Mouse (Mus musculus) midbrain, embryonic 15.5 days (tissue): ENCODE measurements at regions not wholly inside any gene's neighbourhood (a gene's known extent, or its start where the extent isn't known, plus 50 kb on each side); places are given as distances from the start of the nearest gene placed in this dataset.

Experiments
- ATAC-seq: fragments of 200-750 bp; cut with Nextera tagmentation; replicated peaks from 2 replicates; pipeline ENCODE4 v1.8.0; 2017; ENCODE audit warnings: moderate TSS enrichment
- H3K27ac ChIP-seq: fragments of 300-500 bp; sonication (generic); 2 replicates; pipeline ENCODE4 v1.5.1; 2015; ENCODE audit warnings: mild to moderate bottlenecking, inconsistent platforms
- H3K27me3 ChIP-seq: fragments of 300-500 bp; sonication (generic); replicated peaks from 2 replicates; pipeline ENCODE4 v1.6.1; 2015; ENCODE audit warnings: inconsistent platforms
- H3K36me3 ChIP-seq: fragments of 300-500 bp; sonication (generic); replicated peaks from 2 replicates; pipeline ENCODE4 v1.6.1; 2015; ENCODE audit warnings: inconsistent platforms
- H3K4me1 ChIP-seq: fragments of 300-500 bp; sonication (generic); 2 replicates; pipeline ENCODE4 v1.6.1; 2015; ENCODE audit warnings: inconsistent platforms
- H3K4me2 ChIP-seq: fragments of 300-500 bp; sonication (generic); 2 replicates; pipeline ENCODE4 v1.6.1; 2015; ENCODE audit warnings: inconsistent platforms, mild to moderate bottlenecking, moderate library complexity
- H3K4me3 ChIP-seq: fragments of 300-500 bp; sonication (generic); 2 replicates; pipeline ENCODE4 v1.5.1; 2015; ENCODE audit warnings: mild to moderate bottlenecking, inconsistent platforms
- H3K9ac ChIP-seq: fragments of 300-500 bp; sonication (generic); 2 replicates; pipeline ENCODE4 v1.6.1; 2015; ENCODE audit warnings: mild to moderate bottlenecking, inconsistent platforms
- H3K9me3 ChIP-seq: fragments of 300-500 bp; sonication (generic); 2 replicates; pipeline ENCODE4 v1.6.1; 2016; ENCODE audit warnings: inconsistent platforms
- WGBS: fragments of 180-500 bp; shearing (Covaris S2); methylation state at CpG from one replicate; pipeline ENCODE4 v1.1.7; 2015; ENCODE audit warnings: mixed read lengths; 5-methylcytosine and 5-hydroxymethylcytosine counted together

GRCm38 (mm10) chr14:89405011-89405712 is 934.0 kb upstream of the Pcdh20 start:
- no peak for ATAC-seq
- no peak overlapping the region for H3K4me3 ChIP-seq
- H3K27me3 ChIP-seq: no peaks in the 10 kb centered on the region
- H3K4me1 ChIP-seq: no peaks in the 10 kb centered on the region
- H3K4me2 ChIP-seq: no peak overlapping the region
- no peaks in the 10 kb centered on the region for H3K36me3 ChIP-seq
- H3K27ac ChIP-seq: no peak overlapping the region
- 55% methylated on average over 3 of the region's 3 CpGs for WGBS
- H3K9ac ChIP-seq: no peak overlapping the region
- no peaks in the 10 kb centered on the region for H3K9me3 ChIP-seq

GRCm38 (mm10) chr14:89402568-89403339 is 931.6 kb upstream of the Pcdh20 start:
- Histone ChIP-seq H3K36me3 (no peaks in the 10 kb centered on the region), H3K9ac (no peak overlapping the region), H3K27me3 (no peaks in the 10 kb centered on the region), H3K4me1 (no peaks in the 10 kb centered on the region), H3K9me3 (no peaks in the 10 kb centered on the region), H3K4me3 (no peak overlapping the region), H3K4me2 (no peak overlapping the region), H3K27ac (no peak overlapping the region)
- ATAC-seq: peak; percentile 82
- WGBS: 30% methylated on average over 3 of the region's 3 CpGs

- Histone ChIP-seq H3K9me3 (no peaks in the 10 kb centered on the region), H3K27ac (peak overlapping the region; percentile 39; the same call in 1 of the 2 replicates), H3K36me3 (no peaks in the 10 kb centered on the region), H3K4me2 (no peak overlapping the region), H3K9ac (no peak overlapping the region), H3K27me3 (no peaks in the 10 kb centered on the region), H3K4me1 (no peaks in the 10 kb centered on the region), H3K4me3 (no peak overlapping the region)
- no peak for ATAC-seq
- 51% methylated on average over 5 of the region's 5 CpGs for WGBS
Observed at GRCm38 (mm10) chr14:89357050-89357749, 886.0 kb upstream of the Pcdh20 start.

- ATAC-seq: peak; percentile 75; the same call in 1 of the 2 replicates
- no peak overlapping the region for H3K4me2 ChIP-seq
- no peak overlapping the region for H3K27ac ChIP-seq
- 42% methylated on average over 4 of the region's 4 CpGs for WGBS
- H3K4me1 ChIP-seq: no peaks in the 10 kb centered on the region
- H3K9ac ChIP-seq: no peak overlapping the region
- no peaks in the 10 kb centered on the region for H3K9me3 ChIP-seq
- H3K36me3 ChIP-seq: no peaks in the 10 kb centered on the region
- H3K27me3 ChIP-seq: no peaks in the 10 kb centered on the region
- no peak overlapping the region for H3K4me3 ChIP-seq
Observed at GRCm38 (mm10) chr14:89347972-89348371, 876.8 kb upstream of the Pcdh20 start.

- H3K4me1 ChIP-seq: no peaks in the 10 kb centered on the region
- H3K4me2 ChIP-seq: no peak overlapping the region
- no peak overlapping the region for H3K9ac ChIP-seq
- no peaks in the 10 kb centered on the region for H3K27me3 ChIP-seq
- ATAC-seq: no peak
- no peaks in the 10 kb centered on the region for H3K9me3 ChIP-seq
- no peak overlapping the region for H3K27ac ChIP-seq
- no peak overlapping the region for H3K4me3 ChIP-seq
- no peaks in the 10 kb centered on the region for H3K36me3 ChIP-seq
Observed at GRCm38 (mm10) chr14:89325116-89325515, 853.9 kb upstream of the Pcdh20 start.

GRCm38 (mm10) chr14:89308506-89308905 is 837.3 kb upstream of the Pcdh20 start:
- H3K9ac ChIP-seq: no peak overlapping the region
- H3K36me3 ChIP-seq: no peaks in the 10 kb centered on the region
- no peak overlapping the region for H3K4me3 ChIP-seq
- no peaks in the 10 kb centered on the region for H3K4me1 ChIP-seq
- 94% methylated on average over 1 of the region's 1 CpGs for WGBS
- H3K27ac ChIP-seq: no peak overlapping the region
- H3K27me3 ChIP-seq: no peaks in the 10 kb centered on the region
- ATAC-seq: no peak
- H3K9me3 ChIP-seq: no peaks in the 10 kb centered on the region
- no peak overlapping the region for H3K4me2 ChIP-seq
